Mouse (Mus musculus) regulatory T cell (primary cell): ENCODE data around the gene Plekhn1.

ENCODE experiments used
- in situ Hi-C: fragments of 300-600 bp; cut with MboI, MseI; formaldehyde crosslinking; loops from one replicate; pipeline ENCODE4 v1.15.1; 2025; ENCODE audit warnings: high pct_unique_total_duplicates

Gene Plekhn1

GRCm38 (mm10) chr4:156185456-156185949, 49.2 kb downstream of the Plekhn1 start:
- in situ Hi-C loops: no loop called here

- in situ Hi-C loops: no loop called here
Measured at GRCm38 (mm10) chr4:156184291-156184954, 50.2 kb downstream of the Plekhn1 start.

GRCm38 (mm10) chr4:156183747-156184146, 50.9 kb downstream of the Plekhn1 start:
- in situ Hi-C loops: no loop called here

GRCm38 (mm10) chr4:156177630-156178029, 57.0 kb downstream of the Plekhn1 start:
- in situ Hi-C loops: no loop called here

- in situ Hi-C loops: no loop called here
Measured at GRCm38 (mm10) chr4:156171828-156172227, 62.8 kb downstream of the Plekhn1 start.
